Mouse (Mus musculus) kidney, embryonic 14.5 days (tissue): Measurements from ENCODE around the gene Rac1. TPM values are rescaled to one million over a fixed set of nuclear protein-coding genes. Genes with fewer than 3 reads are reported as not detected.

Experiments used
- ATAC-seq: fragments of 200-750 bp; cut with Nextera tagmentation; 2 replicates; pipeline ENCODE4 v1.8.0; 2017; ENCODE audit warnings: moderate number of reproducible peaks, mild to moderate bottlenecking, moderate TSS enrichment, moderate library complexity; ENCODE audit not compliant: low FRiP score, low TSS enrichment
- H3K27ac ChIP-seq: fragments of 300-500 bp; sonication (generic); 2 replicates; pipeline ENCODE4 v1.5.1; 2014; ENCODE audit warnings: low read depth, mild to moderate bottlenecking, low read length, moderate library complexity, mixed read lengths
- H3K27me3 ChIP-seq: fragments of 300-500 bp; sonication (generic); 2 replicates; pipeline ENCODE4 v1.6.1; 2014; ENCODE audit warnings: mild to moderate bottlenecking, low read length; ENCODE audit not compliant: control insufficient read depth, insufficient read depth
- H3K36me3 ChIP-seq: fragments of 300-500 bp; sonication (generic); 2 replicates; pipeline ENCODE4 v1.6.1; 2014; ENCODE audit warnings: low read length, mixed read lengths; ENCODE audit not compliant: control insufficient read depth, insufficient read depth
- H3K4me1 ChIP-seq: fragments of 300-500 bp; sonication (generic); 2 replicates; pipeline ENCODE4 v1.6.1; 2014; ENCODE audit warnings: low read length, mixed read lengths; ENCODE audit not compliant: control insufficient read depth, insufficient read depth
- H3K4me2 ChIP-seq: fragments of 300-500 bp; sonication (generic); replicated peaks from 2 replicates; pipeline ENCODE4 v1.6.1; 2014; ENCODE audit warnings: low read depth, mild to moderate bottlenecking, low read length
- H3K4me3 ChIP-seq: fragments of 300-500 bp; sonication (generic); 2 replicates; pipeline ENCODE4 v1.5.1; 2014; ENCODE audit warnings: mild to moderate bottlenecking, low read length
- H3K9ac ChIP-seq: fragments of 300-500 bp; sonication (generic); 2 replicates; pipeline ENCODE4 v1.6.1; 2014; ENCODE audit warnings: low read depth, mild to moderate bottlenecking, low read length, moderate library complexity
- H3K9me3 ChIP-seq: fragments of 300-500 bp; sonication (generic); 2 replicates; pipeline ENCODE4 v1.6.1; 2016; ENCODE audit warnings: low read length; ENCODE audit not compliant: control insufficient read depth
- WGBS: fragments of 180-500 bp; shearing (Covaris S2); extraction: QIAGEN DNeasy Blood & Tissue Kit; methylation state at CpG from one replicate; pipeline ENCODE4 v1.1.7; 2014; 5-methylcytosine and 5-hydroxymethylcytosine counted together
- polyA plus RNA-seq: library from polyadenylated mRNA; unstranded; fragments of >200 nt; fragmentation: Nextera tagmentation; extraction: Ambion mirVana; gene quantifications from 2 replicates; pipeline ENCODE4 v1.2.1, GENCODE M21; 2014

Gene Rac1
- polyA plus RNA-seq, 1 experiment from 2014 or later = 578 TPM

DNA sequence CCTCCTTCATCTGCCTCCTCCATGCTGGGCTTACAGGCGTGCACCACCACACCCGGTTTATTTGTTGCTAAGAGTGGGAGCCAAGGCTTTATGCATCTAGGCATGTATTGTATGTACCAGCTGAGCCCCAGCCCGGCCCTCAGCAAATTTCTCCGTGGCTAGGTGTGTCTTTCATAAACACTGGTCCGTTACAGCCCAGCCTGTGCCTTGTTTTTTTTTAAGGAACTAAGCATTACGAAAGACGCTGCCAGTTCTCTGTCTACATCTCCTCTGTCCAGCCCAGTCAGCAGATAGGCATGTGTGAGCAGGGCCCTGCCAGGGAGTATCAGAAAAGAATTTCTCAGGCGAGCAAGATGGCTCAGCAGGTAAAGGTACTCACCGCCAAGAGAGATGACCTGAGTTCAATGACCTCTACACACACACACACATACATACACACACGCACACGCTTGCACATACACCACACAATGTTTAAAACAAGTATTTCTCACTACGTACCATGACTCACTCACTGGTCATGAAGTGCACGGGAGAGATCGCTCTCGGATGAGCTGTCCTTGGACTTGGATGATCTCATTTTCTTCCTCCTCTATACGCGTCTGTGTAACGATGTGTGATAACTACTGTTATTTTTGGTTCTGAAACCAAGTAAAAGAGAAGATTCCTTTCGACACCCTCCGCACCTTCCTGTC lies 52.5 kb downstream of the Rac1 start:
- no peak for ATAC-seq
- H3K27me3 ChIP-seq = no peaks in the 10 kb centered on the region
- no peak overlapping the region for H3K4me2 ChIP-seq
- H3K36me3 ChIP-seq = peaks cover 7% of the 10 kb centered on the region
- no peak overlapping the region for H3K27ac ChIP-seq
- no peak overlapping the region for H3K9ac ChIP-seq
- H3K9me3 ChIP-seq = no peaks in the 10 kb centered on the region
- WGBS = 84% methylated on average over 20 of the region's 20 CpGs
- H3K4me3 ChIP-seq = no peak overlapping the region
- H3K4me1 ChIP-seq = no peaks in the 10 kb centered on the region

DNA sequence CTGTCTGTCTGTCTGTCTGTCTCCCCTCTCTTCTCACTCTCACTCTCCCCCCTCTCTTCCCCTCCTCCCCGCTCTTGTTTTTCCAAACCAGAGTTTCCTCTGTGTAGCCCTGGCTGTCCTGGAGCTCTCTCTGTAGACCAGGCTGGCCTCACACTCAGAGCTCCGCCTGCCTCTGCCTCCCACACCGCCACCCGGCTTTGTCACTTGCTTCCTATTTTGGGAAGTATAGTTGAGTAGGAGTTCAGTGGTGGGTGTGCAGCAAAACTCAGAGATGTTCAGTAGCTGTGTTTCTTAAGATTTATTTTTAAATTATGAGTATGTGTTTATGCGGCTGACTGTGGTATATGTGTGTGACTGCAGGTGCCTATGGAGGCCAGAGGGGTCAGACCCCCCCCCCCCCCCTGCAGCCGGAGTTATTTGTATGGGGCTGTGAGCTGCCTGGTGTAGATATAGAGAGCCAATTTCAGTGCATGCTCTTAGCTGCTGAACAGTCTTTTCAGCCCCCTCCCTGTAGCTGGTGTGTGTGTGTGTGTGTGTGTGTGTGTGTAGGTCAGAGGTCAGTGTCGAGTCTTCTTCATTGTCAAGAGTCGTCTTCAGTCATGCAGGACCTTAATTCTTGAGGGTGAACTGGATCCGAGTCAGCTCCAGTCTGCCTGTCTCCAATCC lies 55.8 kb downstream of the Rac1 start:
- WGBS = 82% methylated on average over 9 of the region's 9 CpGs
- no peak for ATAC-seq
- H3K36me3 ChIP-seq = peaks cover 11% of the 10 kb centered on the region
- no peak overlapping the region for H3K4me2 ChIP-seq
- H3K4me3 ChIP-seq = no peak overlapping the region
- no peaks in the 10 kb centered on the region for H3K4me1 ChIP-seq
- no peak overlapping the region for H3K27ac ChIP-seq
- no peak overlapping the region for H3K9ac ChIP-seq
- no peaks in the 10 kb centered on the region for H3K9me3 ChIP-seq
- no peaks in the 10 kb centered on the region for H3K27me3 ChIP-seq

DNA sequence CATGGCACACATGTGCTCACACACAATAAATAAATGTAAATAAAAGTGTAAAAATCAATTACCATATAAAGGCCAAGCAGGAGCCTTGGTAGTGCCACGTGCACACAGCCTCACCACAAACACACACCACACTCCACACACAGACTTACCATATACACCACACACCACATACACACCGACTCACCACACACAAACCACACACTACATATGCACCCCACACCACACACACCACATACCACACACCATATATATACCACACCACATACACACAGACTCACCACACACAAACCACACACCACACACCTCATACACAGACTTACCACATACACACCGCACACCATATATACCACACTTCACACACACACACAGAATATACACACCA lies 56.7 kb downstream of the Rac1 start:
- WGBS = 94% methylated on average over 3 of the region's 3 CpGs
- no peak for ATAC-seq
- H3K36me3 ChIP-seq = peaks cover 9% of the 10 kb centered on the region

DNA sequence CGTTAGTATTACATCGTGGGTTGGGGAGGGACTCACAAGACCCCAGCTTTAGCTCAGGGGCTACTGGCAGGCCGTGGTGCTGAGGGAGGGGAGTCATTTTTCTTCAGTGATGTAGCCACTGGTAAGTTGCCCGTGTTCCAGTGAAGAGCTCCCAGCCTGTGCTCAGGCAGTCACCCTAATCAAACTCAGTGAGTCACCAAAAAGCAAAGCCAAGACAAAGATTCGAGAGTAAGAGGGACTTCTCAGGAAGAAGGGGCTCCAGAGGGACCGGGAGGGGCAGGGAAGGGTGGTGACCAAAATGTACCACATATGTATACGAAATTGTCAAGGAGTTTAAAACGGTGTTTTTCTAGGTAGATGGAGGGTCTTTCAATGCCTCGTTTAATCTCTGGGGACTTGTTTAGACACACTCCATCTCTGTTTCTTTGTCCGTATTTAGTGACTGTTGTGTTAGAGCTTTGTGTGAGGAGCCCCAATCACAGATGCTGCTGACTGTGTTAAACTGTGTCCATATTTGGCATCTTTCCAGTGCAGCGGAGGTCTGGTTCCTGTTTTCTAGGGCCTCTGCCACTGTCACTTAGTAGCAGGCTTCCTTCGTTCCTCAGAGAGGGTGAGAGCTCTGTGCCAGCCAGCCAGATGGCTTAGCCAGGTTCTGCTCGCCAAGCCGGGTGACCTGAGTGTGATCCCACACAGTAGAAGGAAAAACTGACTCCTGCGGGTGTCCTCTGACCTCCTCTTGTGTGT lies 57.2 kb downstream of the Rac1 start:
- H3K27me3 ChIP-seq = no peaks in the 10 kb centered on the region
- ATAC-seq = no peak
- no peak overlapping the region for H3K4me2 ChIP-seq
- 0 out of 2 replicates have a peak, but pooled peaks cover under 1% of the 10 kb centered on the region for H3K4me1 ChIP-seq
- H3K36me3 ChIP-seq = peaks cover 8% of the 10 kb centered on the region
- no peaks in the 10 kb centered on the region for H3K9me3 ChIP-seq
- H3K27ac ChIP-seq = no peak overlapping the region
- no peak overlapping the region for H3K9ac ChIP-seq
- WGBS = 79% methylated on average over 15 of the region's 15 CpGs
- no peak overlapping the region for H3K4me3 ChIP-seq

More for the DNA sequence above, 56.7 kb downstream of the Rac1 start:
- Histone ChIP-seq H3K27ac (no peak overlapping the region), H3K27me3 (no peaks in the 10 kb centered on the region), H3K9me3 (no peaks in the 10 kb centered on the region), H3K4me1 (no peaks in the 10 kb centered on the region), H3K4me2 (no peak overlapping the region), H3K9ac (no peak overlapping the region), H3K4me3 (no peak overlapping the region)

DNA sequence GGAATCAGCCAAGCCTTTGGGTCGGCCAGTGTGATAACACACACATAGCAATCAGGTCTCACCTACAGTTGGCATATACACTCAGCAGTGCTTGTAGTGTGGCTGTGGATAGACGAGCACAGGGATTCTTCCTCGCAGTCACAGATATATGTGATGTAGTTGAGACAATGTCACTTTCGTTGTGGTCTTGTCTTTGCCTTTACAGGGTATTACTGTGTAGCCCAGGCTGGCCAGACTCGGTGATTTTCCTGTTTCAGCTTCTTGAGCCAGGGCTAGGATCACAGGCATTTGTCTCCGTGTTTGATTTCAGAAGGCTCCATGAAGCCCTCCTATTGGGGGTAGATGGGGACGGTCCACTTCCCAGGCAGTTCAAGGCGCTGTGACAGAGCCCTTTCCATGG lies 58.2 kb downstream of the Rac1 start:
- H3K4me3 ChIP-seq = no peak overlapping the region
- no peak for ATAC-seq
- no peaks in the 10 kb centered on the region for H3K9me3 ChIP-seq
- H3K27ac ChIP-seq = no peak overlapping the region
- 96% methylated on average over 8 of the region's 8 CpGs for WGBS
- no peak overlapping the region for H3K9ac ChIP-seq
- H3K27me3 ChIP-seq = no peaks in the 10 kb centered on the region
- 0 out of 2 replicates have a peak, but pooled peaks cover 7% of the 10 kb centered on the region for H3K4me1 ChIP-seq
- no peak overlapping the region for H3K4me2 ChIP-seq
- peaks cover 8% of the 10 kb centered on the region; the same call in 1 of the 2 replicates for H3K36me3 ChIP-seq

DNA sequence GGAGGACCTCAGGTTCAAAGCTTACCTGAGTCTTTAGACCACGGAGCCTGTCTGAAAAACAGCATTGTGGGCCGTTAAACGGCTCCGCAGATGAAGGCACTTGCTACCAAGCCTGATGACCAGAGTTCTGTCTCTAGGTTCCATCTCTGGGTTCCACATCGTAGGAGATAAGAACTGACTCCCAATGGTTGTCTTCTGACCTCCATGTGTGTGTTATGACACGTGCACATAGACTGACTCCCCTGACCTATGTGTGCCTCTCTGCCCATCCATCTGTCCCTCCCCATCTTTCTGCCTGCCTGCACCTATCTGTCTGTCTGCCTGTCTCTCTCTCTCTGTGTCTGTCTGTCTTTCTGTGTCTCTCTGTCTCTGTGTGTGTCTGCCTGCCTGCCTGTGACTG lies 59.9 kb downstream of the Rac1 start:
- 88% methylated on average over 6 of the region's 6 CpGs for WGBS
- no peaks in the 10 kb centered on the region for H3K27me3 ChIP-seq
- 0 out of 2 replicates have a peak, but pooled peaks cover 7% of the 10 kb centered on the region for H3K4me1 ChIP-seq
- no peaks in the 10 kb centered on the region for H3K9me3 ChIP-seq
- H3K36me3 ChIP-seq = peaks cover 4% of the 10 kb centered on the region; the same call in 1 of the 2 replicates
- H3K27ac ChIP-seq = no peak overlapping the region
- H3K9ac ChIP-seq = no peak overlapping the region
- ATAC-seq = no peak
- H3K4me2 ChIP-seq = no peak overlapping the region
- H3K4me3 ChIP-seq = no peak overlapping the region

DNA sequence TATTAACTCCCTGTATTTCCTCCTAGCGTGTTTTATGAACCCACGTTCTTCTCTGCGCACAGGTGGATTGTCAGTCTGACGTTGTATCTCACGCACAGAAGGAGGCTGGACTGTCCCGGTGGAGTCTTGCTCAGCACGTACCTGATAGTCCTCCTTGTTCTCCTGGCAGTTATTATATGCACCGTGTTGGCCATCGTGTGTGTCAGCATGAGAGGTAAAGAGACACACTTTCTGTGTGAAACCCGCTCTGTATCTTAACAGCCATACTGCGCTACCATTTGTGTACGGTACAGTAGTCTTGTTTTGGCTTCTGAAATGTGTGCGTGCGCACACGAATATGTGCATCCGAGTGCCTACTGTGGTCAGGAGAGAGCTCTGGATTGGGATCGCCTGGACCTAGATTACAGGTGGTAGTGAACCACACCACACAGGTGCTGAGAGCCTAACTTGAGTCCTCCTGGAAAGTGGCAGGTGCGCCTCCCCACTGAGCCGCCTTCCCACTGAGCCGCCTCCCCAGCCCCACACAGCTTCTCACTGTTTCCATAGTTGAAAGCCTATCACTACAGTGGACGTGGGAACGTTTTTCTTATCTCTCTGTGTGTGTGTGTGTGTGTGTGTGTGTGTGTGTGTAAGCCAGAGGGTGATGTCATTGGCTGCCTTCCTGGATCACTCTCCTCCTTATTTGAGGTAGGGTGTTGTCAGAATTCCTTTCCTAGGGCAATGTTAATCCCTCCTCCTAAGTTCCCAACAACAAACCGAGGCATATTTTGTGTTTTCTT lies 60.8 kb downstream of the Rac1 start:
- H3K27ac ChIP-seq = no peak overlapping the region
- no peaks in the 10 kb centered on the region for H3K27me3 ChIP-seq
- H3K4me1 ChIP-seq = 0 out of 2 replicates have a peak, but pooled peaks cover 7% of the 10 kb centered on the region
- no peaks in the 10 kb centered on the region for H3K9me3 ChIP-seq
- H3K4me3 ChIP-seq = no peak overlapping the region
- H3K9ac ChIP-seq = no peak overlapping the region
- no peak overlapping the region for H3K4me2 ChIP-seq
- peaks cover 4% of the 10 kb centered on the region; the same call in 1 of the 2 replicates for H3K36me3 ChIP-seq
- 93% methylated on average over 23 of the region's 23 CpGs for WGBS
- no peak for ATAC-seq

DNA sequence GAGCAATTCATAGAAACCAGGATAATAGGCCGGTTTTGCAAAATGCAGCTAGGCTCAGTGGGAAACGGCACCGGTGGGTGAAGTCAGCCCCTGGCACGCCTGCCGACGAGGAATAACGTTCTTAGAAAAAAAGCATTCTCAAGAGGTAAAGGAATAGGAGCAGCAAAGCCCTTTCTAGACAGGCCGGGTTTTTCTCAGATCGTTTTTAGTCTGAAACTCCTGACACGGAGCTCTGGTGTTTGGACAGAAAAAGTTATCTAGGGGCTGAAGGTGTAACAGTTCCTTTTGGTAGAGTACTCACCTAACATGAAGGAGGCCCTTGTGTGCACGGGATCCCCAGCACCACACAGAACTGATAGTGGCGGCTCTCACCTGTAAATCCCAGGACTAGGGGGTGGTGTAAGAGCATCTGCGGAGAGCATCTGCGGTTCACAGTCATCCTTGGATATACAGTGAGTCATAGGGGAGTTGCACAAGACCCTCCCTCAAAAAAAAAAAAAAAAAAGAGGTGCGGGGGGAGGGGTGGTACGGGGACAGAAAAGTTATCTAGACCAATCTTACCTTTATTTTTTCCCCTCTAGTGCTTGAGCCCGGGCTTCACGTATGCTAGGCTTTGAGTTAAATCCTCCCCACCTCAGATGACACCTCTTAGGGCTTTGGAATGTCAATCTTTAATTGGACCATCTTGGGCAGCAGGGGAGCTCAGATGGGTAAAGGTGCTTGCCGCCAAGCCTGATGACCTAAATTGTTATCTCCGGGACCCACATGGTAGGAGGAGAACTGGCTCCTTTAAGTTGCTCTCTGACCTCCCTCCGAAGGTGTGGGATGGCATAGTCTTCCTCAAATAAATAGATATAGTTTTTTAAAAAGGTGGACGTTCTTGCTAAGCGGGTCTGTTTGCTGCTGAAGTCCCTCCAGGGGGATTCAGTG lies 62.4 kb downstream of the Rac1 start:
- Histone ChIP-seq H3K27ac (no peak overlapping the region), H3K27me3 (no peaks in the 10 kb centered on the region), H3K4me1 (0 out of 2 replicates have a peak, but pooled peaks cover 7% of the 10 kb centered on the region), H3K4me2 (peak overlapping the region; percentile 96), H3K9ac (peak overlapping the region; percentile 55), H3K9me3 (no peaks in the 10 kb centered on the region), H3K36me3 (0 out of 2 replicates have a peak, but pooled peaks cover 4% of the 10 kb centered on the region), H3K4me3 (peak overlapping the region; percentile 55)
- no peak for ATAC-seq
- WGBS = 32% methylated on average over 23 of the region's 23 CpGs
